Mouse (Mus musculus) activated CD4-positive, CD25-positive, alpha-beta regulatory T cell, adult 4 months (primary cell): Measurements from ENCODE around the gene 1600014C23Rik. TPM values are rescaled to one million over a fixed set of nuclear protein-coding genes. Genes with fewer than 3 reads are reported as not detected.

Experiments
- ATAC-seq: one replicate; pipeline ENCODE4 v1.8.0; 2017
- polyA plus RNA-seq, 2 experiments: library from polyadenylated mRNA; unstranded; fragments of 100-300 nt; shearing (Covaris generic); gene quantifications; one replicate each; pipeline ENCODE4 v1.2.1; 2017

Gene 1600014C23Rik
- polyA plus RNA-seq, 2 experiments from 2014 or later, result not detected

DNA sequence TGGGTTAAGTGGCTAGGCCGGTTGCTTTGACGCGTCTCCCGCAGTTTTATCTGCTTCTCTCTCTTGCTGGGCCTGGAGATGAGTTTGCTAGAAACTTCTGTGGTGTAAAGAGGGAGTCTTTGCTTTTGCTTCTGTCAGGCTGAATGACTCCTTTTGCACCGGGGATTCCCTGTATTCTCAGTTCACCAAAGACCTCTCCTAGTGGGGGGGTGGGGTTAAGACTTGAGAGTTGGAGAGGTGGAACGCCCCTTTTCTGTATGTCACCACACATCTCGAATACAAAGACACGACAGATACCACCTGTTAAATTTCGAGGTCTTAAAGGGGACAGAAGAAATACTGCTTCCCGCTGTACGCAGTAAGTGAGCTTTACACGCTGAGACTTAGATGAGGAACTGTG lies 46.9 kb downstream of the 1600014C23Rik start, which contains the start of gene Tmem63b:
TSS of gene Tmem63b (minus strand) at position 190 of the 400 bp plus-strand sequence.
- peak; percentile 57 for ATAC-seq

DNA sequence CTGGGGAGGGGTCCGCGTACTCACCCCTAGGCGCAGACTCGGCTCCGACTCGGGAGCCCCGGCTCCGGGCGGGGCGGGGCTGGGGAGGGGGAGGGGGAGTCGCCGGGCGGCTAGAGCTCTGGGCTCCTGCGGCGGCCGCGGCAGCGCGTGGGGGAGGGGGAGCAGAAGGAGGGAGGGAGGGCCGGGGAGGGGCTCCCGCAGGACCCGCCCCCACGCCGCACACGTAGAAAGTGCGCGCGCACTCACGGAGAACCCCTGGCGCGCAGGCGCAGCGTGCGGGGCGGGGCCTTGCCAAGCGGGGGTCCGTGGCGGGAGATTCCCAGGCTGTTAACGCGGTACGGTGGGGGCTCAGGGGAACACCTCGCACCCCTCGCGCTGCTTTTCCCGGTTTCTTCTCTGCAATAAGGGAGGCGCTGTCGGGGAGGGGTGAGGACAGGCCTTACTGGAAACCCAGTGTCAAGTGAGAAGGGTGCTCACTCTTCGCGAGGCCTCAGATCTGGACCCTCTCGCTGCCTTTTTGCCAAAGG lies 47.5 kb downstream of the 1600014C23Rik start, which contains the start of gene Mrpl14:
TSS of gene Mrpl14 (plus strand) at position 230 of the 527 bp plus-strand sequence.
- peak; percentile 66 for ATAC-seq

- peak; percentile 50 for ATAC-seq
These were observed 48.2 kb downstream of the 1600014C23Rik start for GRCm38 (mm10) chr17:45685171-45686092.

DNA sequence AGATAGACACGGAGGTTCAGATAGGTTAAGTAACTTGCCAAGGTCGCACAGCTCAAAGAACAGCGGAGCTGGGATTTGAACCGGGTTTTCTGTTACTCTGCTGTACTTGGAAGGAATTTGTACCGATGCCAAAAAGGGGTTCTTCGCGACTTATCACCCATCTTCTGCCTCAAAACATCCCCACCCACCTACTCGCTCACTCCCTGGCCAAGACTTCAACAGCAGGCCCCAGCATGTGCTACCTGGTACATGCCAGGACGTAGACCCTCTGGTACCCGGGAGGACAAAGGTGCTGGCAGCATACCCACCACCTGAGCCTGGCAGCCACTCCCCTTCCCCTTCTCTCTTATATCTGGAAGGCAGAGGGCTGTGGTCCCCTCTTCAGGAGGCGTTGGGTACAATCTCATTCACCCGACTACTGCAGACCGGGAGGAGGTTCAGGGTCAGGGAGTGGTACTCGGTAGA lies 48.9 kb downstream of the 1600014C23Rik start:
- ATAC-seq, result no peak

Other genes with a start within 250 kb of the 1600014C23Rik start
- gene Aars2, start 227.0 kb downstream of the 1600014C23Rik start, polyA plus RNA-seq, result 1 to 10 TPM; 2.1 to 3.4 TPM
- gene Tcte1, start 210.4 kb downstream of the 1600014C23Rik start, polyA plus RNA-seq, result not detected
- gene Tmem151b, start 184.2 kb downstream of the 1600014C23Rik start, polyA plus RNA-seq, result not detected
- gene Nfkbie, start 178.1 kb downstream of the 1600014C23Rik start, polyA plus RNA-seq, result 10 to 100 TPM; 28.3 to 50.2 TPM
- gene Slc35b2, start 170.0 kb downstream of the 1600014C23Rik start, polyA plus RNA-seq, result 10 to 100 TPM; 27.7 to 33.8 TPM
- gene Hsp90ab1, start 160.6 kb downstream of the 1600014C23Rik start, polyA plus RNA-seq, result 100 to 1,000 TPM; 836 to 982 TPM
- gene Slc29a1, start 134.2 kb downstream of the 1600014C23Rik start, polyA plus RNA-seq, result 10 to 100 TPM; 82.3 to 85.3 TPM
- not detected for gene Mymx, start 131.7 kb downstream of the 1600014C23Rik start, polyA plus RNA-seq
- under 1 TPM in 1 of 2 experiments, not detected in 1; 0.33 TPM for gene Capn11, start 74.5 kb downstream of the 1600014C23Rik start, polyA plus RNA-seq
- 10 to 100 TPM; 73.4 to 90.9 TPM for gene Mrpl14, start 47.5 kb downstream of the 1600014C23Rik start, polyA plus RNA-seq
- gene Tmem63b, start 46.9 kb downstream of the 1600014C23Rik start, polyA plus RNA-seq, result 1 to 10 TPM; 2.7 to 3.6 TPM